Mouse (Mus musculus) granulocyte monocyte progenitor cell, adult 5-6 weeks (primary cell): Measurements from ENCODE around the gene Ccdc88c. TPM values are rescaled to one million over a fixed set of nuclear protein-coding genes. Genes with fewer than 3 reads are reported as not detected.

Experiments used
- total RNA-seq, 2 experiments: library from RNA; stranded (forward) in 1 of 2; stranded (reverse) in 1 of 2; fragments of 200-712, 200-1000 nt in 1 of 2; fragments of >200 nt in 1 of 2; fragmentation: Nextera tagmentation in 1 of 2; gene quantifications; 2 replicates each; pipeline ENCODE4 v1.2.3; 2014 to 2017

The Ccdc88c gene
- total RNA-seq, 2 experiments from 2014 or later = 70.3 to 92.0 TPM

Other genes starting within 250 kb of the Ccdc88c start
- 16.4 and 29.8 TPM in 2 replicates for gene Dglucy, start 250.0 kb downstream of the Ccdc88c start, total RNA-seq (2014; fragmentation: Nextera tagmentation)
- 14.1 and 23.2 TPM in 2 replicates for gene Dglucy, start 250.0 kb downstream of the Ccdc88c start, total RNA-seq (2017)
- 0.23 and 1.6 TPM in 2 replicates for gene Gpr68, start 120.9 kb downstream of the Ccdc88c start, total RNA-seq (2014; fragmentation: Nextera tagmentation)
- gene Gpr68, start 120.9 kb downstream of the Ccdc88c start, total RNA-seq (2017) = 0.47 TPM in 1 of 2 replicates, not detected in the other
- gene Ppp4r3a, start 54.6 kb upstream of the Ccdc88c start, total RNA-seq (2014; fragmentation: Nextera tagmentation) = 104 and 128 TPM in 2 replicates
- 133 and 173 TPM in 2 replicates for gene Ppp4r3a, start 54.6 kb upstream of the Ccdc88c start, total RNA-seq (2017)